Mouse (Mus musculus): Measurements from ENCODE around the gene Uox. TPM values are rescaled to one million over a fixed set of nuclear protein-coding genes. Genes with fewer than 3 reads are reported as not detected.

The Uox gene
- not detected for total RNA-seq (2023)

GRCm38 (mm10) chr3:146570148-146570782 is at the start of gene Uox:
Gene Uox, plus strand, starts transcription at chr3:146570426.

GRCm38 (mm10) chr3:146520798-146521651 is 49.2 kb upstream of the Uox start, which contains the start of gene Rpf1:
Gene Rpf1, minus strand, starts transcription at chr3:146521429.

GRCm38 (mm10) chr3:146615496-146615895 is 45.3 kb downstream of the Uox start, which contains the start of gene Dnase2b:
Gene Dnase2b, minus strand, starts transcription at chr3:146615596.

GRCm38 (mm10) chr3:146651217-146651616 is 81.0 kb downstream of the Uox start, which contains the start of gene 4930503B20Rik:
Gene 4930503B20Rik, minus strand, starts transcription at chr3:146651317.

Other genes with a start within 250 kb of the Uox start
- 10 to 100 TPM; 12.4 to 13.1 TPM for gene Ssx2ip, start 165.8 kb upstream of the Uox start, total RNA-seq (2023)
- 10 to 100 TPM; 24.7 to 24.8 TPM for gene Ctbs, start 120.6 kb upstream of the Uox start, total RNA-seq (2023)
- 1 to 10 TPM; 5.0 to 6.4 TPM for gene Spata1, start 70.7 kb upstream of the Uox start, total RNA-seq (2023)
- 100 to 1,000 TPM; 275 to 284 TPM for gene Gng5, start 70.6 kb upstream of the Uox start, total RNA-seq (2023)
- 10 to 100 TPM; 27.4 to 29.9 TPM for gene Rpf1, start 49.0 kb upstream of the Uox start, total RNA-seq (2023)
- not detected for gene Dnase2b, start 45.2 kb downstream of the Uox start, total RNA-seq (2023)
- gene 4930503B20Rik, start 80.9 kb downstream of the Uox start, total RNA-seq (2023): not detected
- under 1 TPM in 1 of 2 experiments, not detected in 1; 0.68 TPM for gene Samd13, start 115.2 kb downstream of the Uox start, total RNA-seq (2023)
- gene Prkacb, start 242.6 kb downstream of the Uox start, total RNA-seq (2023): 10 to 100 TPM; 46.3 to 49.5 TPM

Data from neutrophil, adult 83 days (primary cell).